Mouse (Mus musculus): Measurements from ENCODE around the gene Auts2.

Auts2 gene

GRCm38 (mm10) chr5:131606786-131607185 lies 936.4 kb downstream of the Auts2 start:
- DNase-seq (ENCODE audit: low spot score), result no peak

- DNase-seq (ENCODE audit: low spot score), result no peak
These were observed 941.0 kb downstream of the Auts2 start for GRCm38 (mm10) chr5:131601934-131602692.

GRCm38 (mm10) chr5:131600325-131601125 lies 942.6 kb downstream of the Auts2 start:
- peak; percentile 94 for DNase-seq (ENCODE audit: low spot score)

- DNase-seq (ENCODE audit: low spot score), result no peak
These were observed 945.6 kb downstream of the Auts2 start for GRCm38 (mm10) chr5:131597503-131597902.

GRCm38 (mm10) chr5:131596591-131596990 lies 946.6 kb downstream of the Auts2 start:
- DNase-seq (ENCODE audit: low spot score), result peak; percentile 29

- DNase-seq (ENCODE audit: low spot score), result no peak
These were observed 947.4 kb downstream of the Auts2 start for GRCm38 (mm10) chr5:131595730-131596129.

GRCm38 (mm10) chr5:131594597-131594996 lies 948.5 kb downstream of the Auts2 start:
- DNase-seq (ENCODE audit: low spot score), result no peak

- no peak for DNase-seq (ENCODE audit: low spot score)
These were observed 949.9 kb downstream of the Auts2 start for GRCm38 (mm10) chr5:131593261-131593660.

GRCm38 (mm10) chr5:131589948-131590467 lies 953.1 kb downstream of the Auts2 start:
- DNase-seq (ENCODE audit: low spot score), result no peak

GRCm38 (mm10) chr5:131586332-131586700 lies 956.8 kb downstream of the Auts2 start:
- no peak for DNase-seq (ENCODE audit: low spot score)

GRCm38 (mm10) chr5:131585684-131586331 lies 957.3 kb downstream of the Auts2 start:
- DNase-seq (ENCODE audit: low spot score), result no peak

GRCm38 (mm10) chr5:131584260-131585135 lies 958.6 kb downstream of the Auts2 start:
- DNase-seq (ENCODE audit: low spot score), result no peak

- DNase-seq (ENCODE audit: low spot score), result no peak
These were observed 961.8 kb downstream of the Auts2 start for GRCm38 (mm10) chr5:131581110-131582050.

- DNase-seq (ENCODE audit: low spot score), result no peak
These were observed 964.4 kb downstream of the Auts2 start for GRCm38 (mm10) chr5:131578737-131579136.

- peak; percentile 46 for DNase-seq (ENCODE audit: low spot score)
These were observed 967.3 kb downstream of the Auts2 start for GRCm38 (mm10) chr5:131575733-131576265.

- peak; percentile 65 for DNase-seq (ENCODE audit: low spot score)
These were observed 968.0 kb downstream of the Auts2 start for GRCm38 (mm10) chr5:131575086-131575514.

- peak; percentile 39 for DNase-seq (ENCODE audit: low spot score)
These were observed 968.6 kb downstream of the Auts2 start for GRCm38 (mm10) chr5:131574469-131575085.

- DNase-seq (ENCODE audit: low spot score), result no peak
These were observed 969.6 kb downstream of the Auts2 start for GRCm38 (mm10) chr5:131573296-131574177.

Data from MN1 (cell line).